Mouse (Mus musculus): ENCODE measurements around the gene Lamc2. TPM values are rescaled to one million over a fixed set of nuclear protein-coding genes. Genes with fewer than 3 reads are reported as not detected.

The Lamc2 gene
- total and polyA plus RNA-seq, 3 experiments: 0.03 to 0.04 TPM; not detected in 1

GRCm38 (mm10) chr1:153109346-153109745 is 76.9 kb downstream of the Lamc2 start:
- no peak overlapping the region for H3K4me3 ChIP-seq (ENCODE audit: control insufficient read depth in 1 of 2, insufficient read depth in 1 of 2, low read depth in 2 of 2, low read length in 2 of 2)
- no peaks in the 10 kb centered on the region for H3K36me3 ChIP-seq (ENCODE audit: control insufficient read depth in 1 of 2, insufficient read depth in 2 of 2, low read length in 2 of 2)
- no peaks in the 10 kb centered on the region for H3K79me2 ChIP-seq (ENCODE audit: control insufficient read depth, insufficient read depth, low read length, poor library complexity)
- H3K9me3 ChIP-seq (replicated peaks; ENCODE audit: insufficient read depth, low read length): no peaks in the 10 kb centered on the region
- DNase-seq (ENCODE audit: low read depth, low spot score): no peak
- no peaks in the 10 kb centered on the region; a peak in 1 of 4 replicates for H3K4me1 ChIP-seq (ENCODE audit: control insufficient read depth in 1 of 2, insufficient read depth in 2 of 2, low read length in 2 of 2)
- H3K9ac ChIP-seq (ENCODE audit: control insufficient read depth, low read depth, low read length, poor library complexity, severe bottlenecking): no peak overlapping the region
- H3K27me3 ChIP-seq (ENCODE audit: control insufficient read depth in 1 of 2, insufficient read depth in 2 of 2, low read length in 2 of 2): no peaks in the 10 kb centered on the region
- H3K27ac ChIP-seq (ENCODE audit: control insufficient read depth, low read depth, low read length): no peak overlapping the region
- TF ChIP-seq EP300 (IDR thresholded peaks at IDR 0.05; ENCODE audit: low read depth in 1 of 2, low read length in 2 of 2): no peak
- no peak for TF ChIP-seq MYC (IDR thresholded peaks at IDR 0.05; ENCODE audit: low read depth, low read length)
- TF ChIP-seq USF1 (IDR thresholded peaks at IDR 0.05; ENCODE audit: low read depth, low read length): no peak
- TF ChIP-seq ZMIZ1 (IDR thresholded peaks at IDR 0.05; ENCODE audit: low read depth, low read length): no peak

- no peak for TF ChIP-seq SMC3 (IDR thresholded peaks at IDR 0.05; ENCODE audit: low read depth, low read length)
- TF ChIP-seq GABPA (IDR thresholded peaks at IDR 0.05; ENCODE audit: low read depth, low read length): no peak
- TF ChIP-seq MAX (IDR thresholded peaks at IDR 0.05; ENCODE audit: low read length): no peak
- no peak for TF ChIP-seq USF1 (IDR thresholded peaks at IDR 0.05; ENCODE audit: low read depth, low read length)
- no peak for TF ChIP-seq HCFC1 (IDR thresholded peaks at IDR 0.05; ENCODE audit: low read depth, low read length)
- no peak for TF ChIP-seq GATA1 (IDR thresholded peaks at IDR 0.05; ENCODE audit: low read depth, low read length)
- no peak for TF ChIP-seq ZNF384 (IDR thresholded peaks at IDR 0.05; ENCODE audit: low read depth, low read length)
- no peak for TF ChIP-seq MAZ (IDR thresholded peaks at IDR 0.05; ENCODE audit: low read depth, low read length)
- no peak for TF ChIP-seq KAT2A (conservative IDR thresholded peaks at IDR 0.05; ENCODE audit: low read depth, low read length)
- TF ChIP-seq CHD2 (IDR thresholded peaks at IDR 0.05; ENCODE audit: low read length): no peak
- no peak for TF ChIP-seq ETS1 (IDR thresholded peaks at IDR 0.05; ENCODE audit: low read depth, low read length)
- no peak for TF ChIP-seq USF2 (IDR thresholded peaks at IDR 0.05; ENCODE audit: borderline replicate concordance in 1 of 2, insufficient read depth in 1 of 2, low read depth in 1 of 2, low read length in 2 of 2)
- TF ChIP-seq MYB (IDR thresholded peaks at IDR 0.05; ENCODE audit: low read depth, low read length): no peak
- no peak for TF ChIP-seq SIN3A (IDR thresholded peaks at IDR 0.05; ENCODE audit: low read length)
- TF ChIP-seq ZKSCAN1 (IDR thresholded peaks at IDR 0.05; ENCODE audit: low read depth, low read length): no peak
- no peak for TF ChIP-seq MYC (IDR thresholded peaks at IDR 0.05; ENCODE audit: low read depth, low read length)
- H3K27ac ChIP-seq (ENCODE audit: control insufficient read depth, low read depth, low read length): no peak overlapping the region
- no peaks in the 10 kb centered on the region for H3K9me3 ChIP-seq (replicated peaks; ENCODE audit: insufficient read depth, low read length)
- H3K36me3 ChIP-seq (ENCODE audit: control insufficient read depth in 1 of 2, insufficient read depth in 2 of 2, low read length in 2 of 2): no peaks in the 10 kb centered on the region
- H3K4me3 ChIP-seq (ENCODE audit: control insufficient read depth in 1 of 2, insufficient read depth in 1 of 2, low read depth in 2 of 2, low read length in 2 of 2): no peak overlapping the region
- H3K4me1 ChIP-seq (ENCODE audit: control insufficient read depth in 1 of 2, insufficient read depth in 2 of 2, low read length in 2 of 2): no peaks in the 10 kb centered on the region; a peak in 1 of 4 replicates
- H3K9ac ChIP-seq (ENCODE audit: control insufficient read depth, low read depth, low read length, poor library complexity, severe bottlenecking): no peak overlapping the region
- H3K27me3 ChIP-seq (ENCODE audit: control insufficient read depth in 1 of 2, insufficient read depth in 2 of 2, low read length in 2 of 2): no peaks in the 10 kb centered on the region
- no peaks in the 10 kb centered on the region for H3K79me2 ChIP-seq (ENCODE audit: control insufficient read depth, insufficient read depth, low read length, poor library complexity)
- DNase-seq (ENCODE audit: low read depth, low spot score): no peak
Measured at GRCm38 (mm10) chr1:153107866-153108265, 78.4 kb downstream of the Lamc2 start.

Data from MEL (cell line).